Mouse (Mus musculus) c-Kit-negative CD71-positive TER-119-positive erythroid progenitor cells, embryonic 14.5 days (primary cell): Measurements from ENCODE around the gene Slc12a5.

Source experiments
- DNase-seq: peaks from one replicate; pipeline ENCODE4 v3.0.0-alpha.2; 2013; ENCODE audit warnings: low read depth, low spot score

Slc12a5 gene

DNA sequence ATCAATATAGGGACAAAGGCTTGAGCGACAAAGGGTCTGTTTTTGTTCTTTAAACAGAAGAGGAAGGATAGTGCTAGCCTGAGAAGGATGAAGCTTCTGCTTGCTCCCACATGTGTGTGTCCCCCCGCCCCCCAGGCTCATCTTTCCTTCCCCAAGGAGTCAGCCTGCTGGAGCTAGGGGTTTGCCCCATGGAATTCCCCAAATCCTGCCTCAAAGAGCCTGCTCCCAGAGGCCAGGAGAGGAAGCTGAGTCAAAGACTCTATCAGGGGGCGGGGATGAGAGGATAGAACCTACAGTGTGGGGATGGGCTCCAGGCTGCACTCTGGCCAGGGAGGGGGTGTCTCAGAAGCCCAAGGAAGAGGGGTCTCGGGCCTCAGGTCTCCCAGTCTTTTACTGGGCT lies 13.1 kb upstream of the Slc12a5 start:
- DNase-seq = no peak

DNA sequence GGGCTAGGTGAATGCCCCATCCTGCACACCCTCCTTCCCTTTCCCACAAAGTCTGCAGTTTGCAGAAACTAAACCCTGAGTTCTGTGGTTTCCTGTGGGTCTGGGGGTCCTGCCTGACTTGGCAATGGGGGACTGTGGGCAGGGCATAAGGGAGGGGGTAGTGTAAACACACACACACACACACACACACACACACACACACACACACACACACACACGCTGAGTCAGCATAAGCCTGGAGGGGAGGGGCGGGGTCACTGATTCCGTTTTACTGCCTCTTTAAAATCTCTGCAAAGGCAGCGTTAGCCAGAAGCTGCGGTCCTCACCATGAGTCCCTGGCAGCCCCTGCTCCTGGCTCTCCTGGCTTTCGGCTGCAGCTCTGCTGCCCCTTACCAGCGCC lies 12.7 kb upstream of the Slc12a5 start:
- no peak for DNase-seq

DNA sequence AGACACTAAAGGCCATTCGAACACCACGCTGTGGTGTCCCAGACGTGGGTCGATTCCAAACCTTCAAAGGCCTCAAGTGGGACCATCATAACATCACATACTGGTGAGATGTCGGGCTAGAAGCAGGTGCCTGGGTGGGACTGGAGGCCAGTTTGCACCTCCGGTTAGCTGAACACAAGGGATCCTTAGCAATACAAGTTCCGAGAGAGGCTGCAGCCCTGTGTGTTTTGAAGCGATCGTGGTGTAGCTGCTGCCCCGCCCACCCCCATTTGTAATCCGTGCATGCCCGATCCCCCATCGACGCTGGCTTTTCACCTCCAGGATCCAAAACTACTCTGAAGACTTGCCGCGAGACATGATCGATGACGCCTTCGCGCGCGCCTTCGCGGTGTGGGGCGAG lies 11.6 kb upstream of the Slc12a5 start:
- no peak for DNase-seq

DNA sequence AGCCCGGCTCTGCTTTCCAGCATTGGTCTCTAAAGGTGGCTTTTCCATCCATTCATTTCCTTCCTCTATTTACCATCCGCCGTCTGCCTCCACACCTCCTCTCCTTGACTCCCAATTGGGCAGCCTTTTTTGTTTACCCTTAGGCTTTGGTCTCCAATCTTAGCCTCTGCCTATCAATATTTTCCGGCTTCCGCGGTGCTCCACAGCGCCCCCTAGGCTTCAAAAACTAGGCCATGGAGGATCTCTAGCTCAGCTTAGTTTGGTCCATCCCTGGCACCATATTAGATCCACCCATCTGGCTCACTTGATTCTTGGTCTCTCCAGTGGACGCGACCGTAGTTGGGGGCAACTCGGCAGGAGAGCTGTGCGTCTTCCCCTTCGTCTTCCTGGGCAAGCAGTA lies 10.1 kb upstream of the Slc12a5 start:
- no peak for DNase-seq

DNA sequence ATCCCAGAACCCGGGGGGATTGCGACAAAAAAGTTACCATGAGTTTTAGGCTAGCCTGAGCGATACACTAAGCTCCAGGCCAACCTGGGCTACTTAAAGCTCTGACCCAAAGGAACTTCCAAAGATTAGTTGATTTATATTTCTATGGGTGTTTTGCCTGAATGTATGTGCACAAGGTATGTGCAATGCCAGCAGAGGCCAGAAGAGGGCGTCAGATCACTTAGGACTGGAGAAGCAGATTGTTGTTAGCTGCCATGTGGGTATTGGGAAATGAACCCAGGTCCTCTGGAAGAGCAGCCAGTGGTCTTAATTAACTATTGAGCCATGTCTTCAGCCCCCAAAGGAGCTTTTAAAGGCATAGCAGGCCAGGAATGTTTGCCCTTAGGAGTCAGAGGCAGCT lies 8.9 kb upstream of the Slc12a5 start:
- no peak for DNase-seq

DNA sequence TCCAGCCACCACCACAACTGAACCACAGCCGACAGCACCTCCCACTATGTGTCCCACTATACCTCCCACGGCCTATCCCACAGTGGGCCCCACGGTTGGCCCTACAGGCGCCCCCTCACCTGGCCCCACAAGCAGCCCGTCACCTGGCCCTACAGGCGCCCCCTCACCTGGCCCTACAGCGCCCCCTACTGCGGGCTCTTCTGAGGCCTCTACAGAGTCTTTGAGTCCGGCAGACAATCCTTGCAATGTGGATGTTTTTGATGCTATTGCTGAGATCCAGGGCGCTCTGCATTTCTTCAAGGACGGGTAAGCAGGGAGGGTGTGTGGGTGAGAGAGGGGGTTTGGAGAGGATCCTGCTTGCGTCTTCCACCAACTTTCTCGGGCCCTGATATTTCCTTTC lies 8.2 kb upstream of the Slc12a5 start:
- no peak for DNase-seq

DNA sequence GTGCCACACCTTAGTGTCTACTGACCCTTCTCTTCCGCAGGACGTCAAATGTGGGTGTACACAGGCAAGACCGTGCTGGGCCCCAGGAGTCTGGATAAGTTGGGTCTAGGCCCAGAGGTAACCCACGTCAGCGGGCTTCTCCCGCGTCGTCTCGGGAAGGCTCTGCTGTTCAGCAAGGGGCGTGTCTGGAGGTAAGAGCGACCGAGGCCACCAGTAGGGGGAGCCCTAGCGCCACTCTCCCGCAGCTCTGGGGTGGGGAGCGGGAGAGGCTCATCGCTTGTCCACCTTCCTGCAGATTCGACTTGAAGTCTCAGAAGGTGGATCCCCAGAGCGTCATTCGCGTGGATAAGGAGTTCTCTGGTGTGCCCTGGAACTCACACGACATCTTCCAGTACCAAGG lies 7.4 kb upstream of the Slc12a5 start:
- DNase-seq = peak; percentile 32

DNA sequence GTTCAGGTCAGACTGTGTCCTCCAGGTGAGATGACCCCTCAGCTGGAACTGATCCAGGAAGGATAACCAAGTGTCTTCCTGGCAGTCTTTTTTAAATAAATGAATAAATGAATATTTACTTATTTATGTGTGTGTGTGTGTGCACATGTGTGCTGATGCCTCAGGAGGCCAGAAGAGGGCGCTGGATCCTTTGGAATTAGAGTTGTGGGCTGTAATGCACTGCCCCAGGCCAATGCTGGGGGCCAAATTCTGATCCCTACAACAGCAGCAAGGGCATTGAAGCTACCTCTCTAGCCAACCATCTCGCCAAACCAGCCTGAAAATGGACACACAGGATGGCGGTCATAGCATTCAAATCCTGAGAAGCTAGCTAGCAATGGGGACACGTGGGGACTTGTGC lies 4.9 kb upstream of the Slc12a5 start:
- no peak for DNase-seq

DNA sequence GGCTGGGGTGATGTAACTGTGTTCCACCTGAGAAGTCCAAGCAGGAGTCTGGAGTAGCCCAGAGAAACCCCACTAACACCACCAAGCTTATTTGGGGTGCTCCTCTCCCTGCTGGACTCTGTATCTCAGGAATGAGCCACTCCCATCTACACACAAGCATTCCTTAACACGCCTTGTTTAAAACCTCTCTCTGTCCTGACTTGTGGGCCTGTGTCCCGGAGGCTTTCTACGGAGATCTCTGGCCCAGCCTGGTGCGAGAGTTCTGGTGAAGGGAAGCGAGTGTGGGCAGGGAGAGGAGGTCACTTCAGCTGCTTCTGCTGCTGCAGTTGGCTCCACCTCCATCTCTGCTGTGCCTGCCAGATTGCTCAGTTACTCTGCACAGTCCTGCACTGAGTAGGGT lies 4.4 kb upstream of the Slc12a5 start:
- no peak for DNase-seq

DNA sequence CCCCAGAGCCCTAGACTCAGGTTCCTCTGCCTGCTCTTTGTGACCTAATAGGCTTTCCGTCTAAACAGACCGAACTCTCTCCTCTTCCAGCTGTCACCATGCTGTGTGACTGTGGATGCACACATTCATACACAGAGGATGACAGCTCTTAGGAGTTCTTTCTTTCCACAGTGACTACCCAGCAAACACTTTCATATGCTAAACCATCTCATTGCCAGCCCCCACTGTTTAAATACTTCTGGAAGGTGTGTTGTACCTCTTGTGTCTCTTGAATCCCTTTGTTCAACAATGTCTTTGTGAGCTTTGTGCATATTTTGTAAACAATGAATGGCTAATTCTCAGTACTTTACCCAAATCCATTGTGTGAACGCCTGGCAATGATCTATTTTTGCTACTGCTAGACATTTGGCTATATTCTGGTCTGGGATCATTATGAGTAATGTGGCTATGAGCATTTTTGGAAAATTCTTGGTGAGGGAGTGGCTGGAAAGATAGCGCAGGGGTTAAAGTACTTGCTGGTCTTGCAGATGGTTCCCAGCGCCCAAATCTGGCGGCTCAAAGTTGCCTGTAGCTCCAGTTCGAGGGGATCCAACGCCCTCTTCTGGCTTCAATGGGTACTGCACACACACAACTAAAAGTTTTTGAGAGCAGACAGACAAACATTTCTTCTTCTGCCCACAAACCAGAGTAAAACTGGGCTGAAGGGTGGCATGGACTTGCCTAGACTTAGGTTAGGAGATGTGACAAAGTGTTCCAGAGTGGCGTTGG lies 2.9 kb upstream of the Slc12a5 start:
- DNase-seq = no peak

DNA sequence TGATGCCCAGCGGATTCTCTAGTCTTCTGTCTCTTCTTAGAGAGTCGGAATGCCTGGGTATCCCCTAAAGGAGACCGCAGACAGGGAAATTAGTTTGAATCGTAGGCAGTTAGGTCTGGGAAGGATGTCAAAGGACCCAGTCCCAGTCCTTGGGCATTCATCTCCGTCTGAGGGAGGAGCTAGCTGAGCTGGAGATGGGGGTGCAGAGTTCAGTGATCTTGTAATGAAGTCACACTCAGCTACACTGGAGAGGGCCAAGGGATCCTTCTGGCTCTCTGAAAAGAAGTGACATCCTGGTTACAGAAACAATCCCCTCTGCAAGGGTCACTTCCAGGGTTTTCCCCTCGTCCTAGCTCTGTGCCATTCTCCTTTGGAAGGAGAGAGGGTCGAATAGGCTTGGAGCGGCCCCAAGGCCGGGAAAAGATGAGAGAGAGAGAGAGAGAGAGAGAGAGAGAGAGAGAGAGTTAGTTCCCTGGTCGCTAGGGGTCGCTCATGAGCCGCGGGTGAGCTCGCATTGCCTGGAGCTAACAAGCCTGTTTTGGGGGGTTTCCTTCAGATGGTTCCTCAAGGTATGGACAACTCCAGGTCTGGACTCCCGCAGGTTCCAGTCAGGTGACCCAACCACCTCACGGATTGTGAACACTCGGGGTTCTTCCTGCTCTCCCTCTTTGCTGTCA lies 1.0 kb downstream of the Slc12a5 start:
- DNase-seq = peak; percentile 22

DNA sequence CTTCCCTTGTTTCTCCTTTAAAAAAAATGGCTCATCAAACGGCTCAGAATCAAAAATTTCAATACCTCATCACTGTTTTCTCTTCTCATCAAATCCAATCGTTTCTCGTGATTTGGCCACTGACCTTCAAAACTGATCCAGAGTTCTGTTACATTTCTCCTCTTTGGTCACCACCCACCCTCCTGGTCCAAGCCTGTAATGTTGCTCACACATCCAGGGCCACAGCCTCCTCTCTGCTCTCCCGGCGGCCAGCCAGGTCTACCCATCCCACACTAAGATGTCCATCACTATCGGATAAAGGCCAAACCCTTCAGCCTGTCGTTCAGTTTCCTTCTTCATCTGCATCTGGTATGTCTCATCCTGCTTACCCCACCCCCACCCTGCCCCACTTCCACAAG lies 1.6 kb downstream of the Slc12a5 start:
- DNase-seq = no peak

DNA sequence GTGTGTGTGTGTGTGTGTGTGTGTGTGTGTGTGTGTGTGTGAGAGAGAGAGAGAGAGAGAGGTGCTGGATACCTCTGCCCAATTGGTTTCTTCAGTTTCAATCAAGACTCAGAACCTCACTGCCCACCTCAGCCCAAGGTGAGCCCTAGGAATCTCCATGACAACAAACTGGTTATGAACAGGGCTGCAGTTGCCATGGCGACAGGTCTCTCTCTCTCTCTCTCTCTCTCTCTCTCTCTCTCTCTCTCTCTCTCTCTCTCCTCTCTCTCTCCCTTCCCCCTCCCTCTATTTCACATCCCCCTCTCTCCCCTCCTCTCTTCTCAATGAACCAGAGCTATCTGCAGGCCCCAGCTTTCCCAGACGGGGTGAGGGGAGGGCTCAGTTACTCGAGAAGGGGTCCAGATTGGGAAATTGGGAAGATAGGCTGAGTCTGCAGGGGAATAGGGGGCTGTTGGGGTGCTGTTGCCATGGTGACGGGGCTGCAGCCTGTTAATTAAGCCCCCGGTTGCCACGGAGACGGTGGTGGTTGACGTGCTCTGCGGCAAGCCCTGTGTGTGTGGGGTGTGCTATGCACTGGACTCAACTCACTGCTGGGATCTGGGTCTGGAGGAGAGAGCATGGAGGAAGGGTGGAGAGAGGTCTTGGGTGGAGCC lies 3.8 kb downstream of the Slc12a5 start:
- DNase-seq = no peak

DNA sequence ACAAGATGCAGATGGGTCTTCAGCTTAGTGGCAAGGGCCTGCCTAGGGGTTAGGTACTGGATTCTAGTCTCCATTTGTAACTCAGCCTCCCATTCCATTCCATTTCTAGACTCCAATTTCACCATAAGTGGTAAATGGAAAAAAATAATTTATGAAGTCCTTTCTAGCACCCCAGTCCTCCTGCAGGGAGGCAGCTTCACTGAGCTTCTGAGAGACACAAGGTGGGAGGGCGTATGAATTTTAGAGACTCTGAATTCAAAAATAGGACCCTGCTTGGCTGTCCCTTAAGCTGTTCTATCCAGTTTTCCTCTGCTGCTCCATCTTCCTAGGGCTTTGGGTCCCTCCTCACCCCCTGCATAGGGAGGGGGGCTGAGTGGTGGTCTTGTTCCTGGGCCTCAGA lies 4.4 kb downstream of the Slc12a5 start:
- no peak for DNase-seq

DNA sequence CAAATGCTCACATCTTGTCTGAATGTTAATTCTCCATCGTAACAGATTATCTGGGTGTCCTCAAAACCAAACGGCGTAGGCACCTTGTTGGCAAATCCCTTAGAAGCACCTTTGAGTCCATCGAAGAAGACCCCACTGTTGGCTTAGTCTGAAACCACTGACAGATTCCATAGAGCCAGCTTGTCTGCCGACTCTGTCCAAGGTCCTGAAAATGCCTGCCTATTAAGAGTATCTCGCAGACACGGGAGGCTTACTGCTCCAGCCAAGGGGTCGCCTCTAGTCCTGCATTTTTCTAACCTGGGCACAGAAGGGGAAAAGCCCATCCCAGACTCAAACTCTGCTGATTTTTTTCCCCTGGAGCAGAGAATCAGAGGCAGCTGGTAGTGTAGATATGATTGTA lies 5.8 kb downstream of the Slc12a5 start:
- no peak for DNase-seq

DNA sequence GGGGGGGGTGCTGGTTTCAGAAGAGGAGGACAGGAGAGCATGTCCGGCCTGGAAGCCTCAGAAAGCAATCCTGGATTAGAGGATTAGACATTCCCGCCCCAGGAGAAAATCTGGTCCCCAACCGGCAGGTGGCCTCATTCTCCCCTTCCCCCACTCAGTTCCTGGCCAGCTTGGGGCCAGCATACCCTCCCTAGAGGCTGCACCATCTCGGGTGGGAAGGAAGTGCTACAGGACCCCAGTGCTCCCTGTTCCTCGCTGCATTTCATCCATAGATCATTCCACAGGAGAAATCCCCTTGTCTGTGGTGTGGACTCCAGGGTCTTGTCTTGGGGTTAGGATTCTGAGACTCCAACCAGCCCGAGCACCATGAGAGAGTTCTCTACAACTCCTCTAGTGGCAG lies 6.6 kb downstream of the Slc12a5 start:
- no peak for DNase-seq

DNA sequence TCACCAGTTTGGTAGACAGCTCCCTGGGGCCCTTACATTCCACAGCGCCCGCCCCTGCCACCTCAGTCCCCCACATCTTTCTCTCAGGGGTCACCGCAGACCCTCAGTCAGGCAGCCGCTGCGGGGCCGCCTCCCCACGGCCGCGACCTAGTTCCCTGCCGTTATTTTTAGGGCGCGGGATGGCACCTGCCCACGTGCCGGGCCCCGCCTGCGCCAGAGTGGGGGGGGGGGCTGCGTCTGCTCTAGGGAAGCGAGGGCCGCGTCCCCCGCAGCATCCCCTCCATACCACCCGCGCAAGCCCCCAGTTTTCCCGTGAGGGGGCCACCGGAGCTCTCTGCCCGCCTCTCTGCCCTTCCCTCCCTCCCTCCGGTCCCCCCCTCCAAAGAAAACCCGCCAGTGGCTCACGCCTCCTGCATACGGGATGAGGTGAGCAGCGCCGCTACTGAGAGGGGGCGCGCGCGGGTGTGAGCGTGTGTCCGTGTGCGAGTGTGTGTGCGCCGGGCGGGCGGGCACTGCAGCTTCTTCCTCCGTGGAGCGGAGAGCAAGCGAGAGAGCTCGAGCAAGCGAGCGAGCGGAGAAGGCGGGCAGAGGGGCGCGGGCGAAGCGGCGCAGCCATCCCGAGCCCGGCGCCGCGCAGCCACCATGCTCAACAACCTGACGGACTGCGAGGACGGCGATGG lies 7.3 kb downstream of the Slc12a5 start:
- no peak for DNase-seq

DNA sequence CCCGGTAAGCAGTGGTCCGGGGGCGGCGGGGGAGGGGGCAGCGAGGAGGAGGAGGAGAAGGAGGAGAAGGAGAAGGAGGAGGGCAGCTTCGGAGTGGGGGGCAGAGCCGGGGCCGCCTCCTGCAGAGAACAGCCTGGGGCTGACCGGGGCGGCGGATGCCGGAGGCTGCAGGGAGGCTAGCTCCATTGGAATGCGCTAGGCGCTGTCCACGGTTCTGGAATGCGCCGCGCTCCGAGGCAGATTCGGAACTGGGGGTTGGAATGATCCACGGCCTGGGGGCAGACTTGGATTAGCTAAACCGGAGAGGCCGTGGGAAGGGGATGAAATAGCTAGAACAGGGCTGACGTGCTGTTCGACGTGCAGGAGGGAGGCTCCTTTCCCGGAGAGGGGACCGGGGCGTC lies 7.8 kb downstream of the Slc12a5 start:
- DNase-seq = no peak

DNA sequence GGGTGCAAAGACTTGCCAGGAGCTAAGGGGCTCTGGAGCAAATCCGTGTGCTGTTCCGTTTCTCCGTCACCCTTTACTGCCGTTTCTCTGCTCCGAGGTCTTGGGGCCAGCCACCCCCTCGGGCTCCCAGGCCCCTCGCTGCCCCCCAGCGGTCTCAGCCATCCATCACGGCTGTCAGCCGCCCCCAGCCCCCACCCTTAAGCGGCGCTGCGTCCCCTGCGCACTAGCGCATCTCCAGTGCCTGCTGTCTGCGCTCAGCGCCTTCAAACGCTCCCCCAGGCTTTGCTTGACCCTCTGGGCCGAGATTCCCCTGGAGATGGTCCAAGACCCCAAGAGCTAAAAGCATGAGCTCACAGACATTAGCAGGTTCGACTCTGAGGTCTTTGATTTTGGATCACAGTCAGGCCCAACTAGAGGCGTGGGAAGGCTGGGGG lies 8.8 kb downstream of the Slc12a5 start:
- DNase-seq = no peak

DNA sequence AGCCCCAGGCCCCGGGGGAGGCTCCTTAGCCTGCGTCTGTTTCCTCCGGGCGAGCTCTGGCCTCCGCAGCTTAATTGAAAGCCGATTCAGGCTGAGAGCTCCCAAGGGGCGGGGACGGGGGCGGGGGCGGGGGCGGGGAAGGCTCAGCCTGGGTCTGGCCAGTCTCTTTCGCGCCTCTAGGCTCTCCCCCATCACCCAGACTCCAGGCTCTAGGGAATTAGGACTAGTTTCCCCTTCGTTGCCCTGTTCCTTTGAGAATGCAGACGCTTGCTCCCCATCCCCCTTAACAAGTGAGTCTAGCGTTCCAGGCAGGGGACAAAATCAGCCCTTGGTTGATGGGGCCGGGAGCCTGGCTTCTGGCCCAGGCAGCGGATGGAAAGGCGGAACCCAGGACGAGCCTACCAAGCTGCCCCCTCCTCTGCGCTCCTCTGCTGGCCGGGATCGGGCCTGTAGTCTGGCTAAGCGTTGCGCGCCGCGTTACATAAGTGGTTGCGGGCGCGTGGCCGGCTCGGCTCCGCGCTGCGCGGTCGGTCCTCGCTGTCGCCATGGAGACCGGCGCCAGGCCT lies 10.1 kb downstream of the Slc12a5 start:
- no peak for DNase-seq

DNA sequence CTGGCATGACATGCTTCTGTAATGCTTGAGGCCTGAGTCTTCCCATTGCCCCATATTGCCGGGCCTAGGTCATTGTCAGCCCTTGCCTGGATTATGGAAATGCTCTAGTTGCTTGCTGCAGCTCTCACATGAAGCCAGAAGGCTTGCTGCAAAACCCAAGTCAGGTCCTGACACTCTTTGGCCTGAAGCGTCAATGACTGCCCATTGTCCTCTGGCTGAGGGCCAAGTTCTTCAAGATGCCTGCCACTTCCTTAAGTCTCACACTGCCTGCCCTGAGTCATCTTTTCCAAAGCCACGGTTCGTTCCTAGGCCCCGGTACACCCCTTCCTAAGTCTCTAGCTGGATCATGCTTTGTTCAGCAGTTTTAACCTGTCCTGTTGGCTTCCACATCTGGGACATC lies 12.0 kb downstream of the Slc12a5 start:
- DNase-seq = no peak

DNA sequence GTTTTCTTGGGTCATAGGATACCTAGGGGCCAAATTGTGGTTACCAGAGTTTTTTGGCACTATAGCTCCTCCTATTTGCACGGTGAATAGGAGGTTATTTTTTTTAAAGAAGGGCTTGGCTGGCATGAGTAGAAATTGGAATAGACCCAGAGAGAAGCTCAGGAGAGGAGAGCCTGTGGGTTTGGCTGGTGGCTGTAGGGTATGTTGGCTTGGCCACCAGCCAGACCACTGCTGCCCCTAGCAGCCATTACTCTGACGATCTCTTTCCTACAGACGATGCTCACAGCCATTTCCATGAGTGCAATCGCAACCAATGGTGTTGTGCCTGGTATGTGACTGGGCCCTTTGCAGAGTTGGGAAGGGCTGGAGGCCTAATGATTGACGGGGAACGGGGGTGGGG lies 15.0 kb downstream of the Slc12a5 start:
- no peak for DNase-seq
